In genomic region chr11:102714578-102714977, GRCm38 (mm10) we compare ENCODE assay signal across 13 mouse cellular contexts. TPM values are rescaled to one million over a fixed set of nuclear protein-coding genes. Genes with fewer than 3 reads are reported as not detected.
DNase-seq lines count a peak whose midpoint lies in the region; ATAC-seq and TF ChIP-seq lines count a peak whose summit lies in the region.
"Not testable (repeated sequence)": the region's sequence is repeated elsewhere in the genome, so short reads cannot be mapped to it uniquely, and the experiment has no call there.
"Had no signal": no experiment of that assay in that cellular context is flagged by ENCODE, and none has a peak within 500 bp of the region (broad histone marks: within the 10 kb centered on the region; RNA-seq: fewer than 3 reads in every experiment).

No protein-coding gene starts in this region.

- H3K27me3 ChIP-seq in G1E (ENCODE audit: insufficient read depth, low read length); heart, adult 2 months (ENCODE audit: control insufficient read depth, insufficient read depth, low read length); kidney, adult 2 months (replicated peaks; ENCODE audit: control insufficient read depth, insufficient read depth, low read length); liver, adult 2 months (ENCODE audit: control insufficient read depth, insufficient read depth, low read length); lung, embryonic 14.5 days (ENCODE audit: insufficient read depth, low read length): not testable (repeated sequence)

- peak; percentile 18; the same call in 1 of the 2 replicates for TF ChIP-seq CTCF in G1E (IDR thresholded peaks at IDR 0.05; ENCODE audit: low read depth, low read length)
- TF ChIP-seq CTCF in brain, embryonic 14.5 days (IDR thresholded peaks at IDR 0.05; ENCODE audit: borderline replicate concordance, extremely low read depth, insufficient read depth, insufficient read length): peak; percentile 10; the same call in 1 of the 2 replicates
- peak; percentile 58 for TF ChIP-seq CTCF in heart, adult 2 months (IDR thresholded peaks at IDR 0.05)
- 0 out of 2 replicates have a peak, but pooled peaks have one; percentile 9 for TF ChIP-seq CTCF in kidney, adult 2 months (conservative IDR thresholded peaks at IDR 0.05; ENCODE audit: insufficient read depth, insufficient read length, low read depth, low read length)
- TF ChIP-seq CTCF in liver, adult 2 months (IDR thresholded peaks at IDR 0.05; ENCODE audit: low read depth, low read length): peak; percentile 14; the same call in 1 of the 2 replicates
- peak; percentile 38 for TF ChIP-seq CTCF in lung, embryonic 14.5 days (IDR thresholded peaks at IDR 0.05; ENCODE audit: low read depth)

- H3K9me3 ChIP-seq in G1E (replicated peaks); lung, embryonic 14.5 days (ENCODE audit: low read depth, low read length): not testable (repeated sequence)

- not testable (repeated sequence) for H3K4me1 ChIP-seq in G1E (ENCODE audit: insufficient read depth, low read depth, low read length); heart, adult 2 months (ENCODE audit: control insufficient read depth, insufficient read depth, low read length); kidney, adult 2 months (ENCODE audit: control insufficient read depth, insufficient read depth, low read length); liver, adult 2 months (ENCODE audit: control insufficient read depth, insufficient read depth, low read length); lung, embryonic 14.5 days (ENCODE audit: insufficient read depth)

- TF ChIP-seq EP300 in heart, adult 2 months (IDR thresholded peaks at IDR 0.05; ENCODE audit: insufficient read depth, low read depth, low read length): not testable (repeated sequence)

- not testable (repeated sequence) for H3K9ac ChIP-seq in heart, adult 2 months (ENCODE audit: low read depth, low read length); liver, adult 2 months (ENCODE audit: low read depth, low read length); lung, embryonic 14.5 days

- ATAC-seq in G1E (ENCODE audit: extremely low read depth, insufficient number of reproducible peaks, low FRiP score, poor library complexity, severe bottlenecking); lung, embryonic 14.5 days (ENCODE audit: insufficient read depth): not testable (repeated sequence)

- not testable (repeated sequence) for H3K4me2 ChIP-seq in lung, embryonic 14.5 days

- H3K4me3 ChIP-seq in G1E (ENCODE audit: low read depth, low read length); heart, adult 2 months; kidney, adult 2 months (ENCODE audit: insufficient read depth, low read depth, low read length); liver, adult 2 months (ENCODE audit: insufficient read depth, low read depth, low read length); lung, embryonic 14.5 days (ENCODE audit: low read depth, low read length): not testable (repeated sequence)

- not testable (repeated sequence) for H3K79me2 ChIP-seq in heart, adult 2 months (replicated peaks; ENCODE audit: control insufficient read depth, insufficient read depth, low read length); liver, adult 2 months (ENCODE audit: control insufficient read depth, insufficient read depth, low read length)

- WGBS in heart, adult 2 months: 77% methylated on average over 2 of the region's 2 CpGs
- WGBS in kidney, adult 2 months: 87% methylated on average over 2 of the region's 2 CpGs
- 78% methylated on average over 2 of the region's 2 CpGs for WGBS in liver, adult 2 months
- 89% methylated on average over 2 of the region's 2 CpGs for WGBS in lung, embryonic 14.5 days

- not testable (repeated sequence) for DNase-seq in G1E (ENCODE audit: low spot score); brain, embryonic 14.5 days (ENCODE audit: low read depth); heart, adult 2 months; kidney, adult 2 months; liver, adult 2 months (ENCODE audit: extremely low read depth, low read depth, low spot score); lung, embryonic 14.5 days

- intact Hi-C loops in heart, adult 2 months (cut with DNase I): not testable (repeated sequence)

- not testable (repeated sequence) for H3K27ac ChIP-seq in heart, adult 2 months; kidney, adult 2 months (ENCODE audit: insufficient read depth, low read depth, low read length); liver, adult 2 months (replicated peaks; ENCODE audit: insufficient read depth, low read depth, low read length); lung, embryonic 14.5 days (ENCODE audit: low read depth)

- TF ChIP-seq POLR2A in brain, embryonic 14.5 days (IDR thresholded peaks at IDR 0.05; ENCODE audit: borderline replicate concordance, extremely low read depth, insufficient read depth, insufficient read length, poor library complexity, severe bottlenecking); heart, adult 2 months (IDR thresholded peaks at IDR 0.05; ENCODE audit: insufficient read depth, low read depth, low read length); kidney, adult 2 months (IDR thresholded peaks at IDR 0.05; ENCODE audit: low read depth, low read length); liver, adult 2 months (IDR thresholded peaks at IDR 0.05; ENCODE audit: extremely low read depth, insufficient read depth, low read length): not testable (repeated sequence)

- not testable (repeated sequence) for H3K36me3 ChIP-seq in G1E (replicated peaks); heart, adult 2 months (ENCODE audit: control insufficient read depth, insufficient read depth, low read length); kidney, adult 2 months (ENCODE audit: control insufficient read depth, insufficient read depth, low read length); liver, adult 2 months (ENCODE audit: control insufficient read depth, insufficient read depth, low read length); lung, embryonic 14.5 days (ENCODE audit: insufficient read depth)

RNA-seq across cellular contexts. Expression of gene Ccdc43, which starts 17.0 kb away (rescaled TPM):
- total RNA-seq in G1E (2014; fragmentation: Nextera tagmentation) (27.3 and 32.0 TPM in 2 replicates), G1E (2017) (38.7 and 43.6 TPM in 2 replicates)
- polyA plus RNA-seq in G1E (2012): 8.4 and 10.5 TPM in 2 replicates
- polyA plus RNA-seq in brain, embryonic 14.5 days (2012; rRNA removed): 18.5 and 23.9 TPM in 2 replicates
- total RNA-seq in heart, adult 2 months (2021): 10 to 100 TPM; 21.0 to 22.8 TPM
- 6.8 and 12.2 TPM in 2 replicates for polyA plus RNA-seq in heart, adult 2 months (2012; rRNA removed)
- polyA plus RNA-seq in kidney, adult 2 months (2012; rRNA removed): 6.7 and 8.4 TPM in 2 replicates
- total RNA-seq in liver, adult 2 months (2014; rRNA removed): 11.5 and 11.8 TPM in 2 replicates
- 5.7 and 6.2 TPM in 2 replicates for polyA plus RNA-seq in liver, adult 2 months (2012; rRNA removed)
- polyA plus RNA-seq in lung, embryonic 14.5 days (2014; fragmentation: Nextera tagmentation; extraction: Ambion mirVana): 44.5 and 46.4 TPM in 2 replicates

RNA-seq across cellular contexts. Expression of gene Adam11, which starts 46.7 kb away (rescaled TPM):
- total RNA-seq in G1E (2014; fragmentation: Nextera tagmentation) (not detected in 2 replicates), G1E (2017) (0.06 and 0.22 TPM in 2 replicates)
- not detected in 2 replicates for polyA plus RNA-seq in G1E (2012)
- 48.4 and 64.1 TPM in 2 replicates for polyA plus RNA-seq in brain, embryonic 14.5 days (2012; rRNA removed)
- 1 to 10 TPM; 3.4 to 4.9 TPM for total RNA-seq in heart, adult 2 months (2021)
- 10.1 and 12.5 TPM in 2 replicates for polyA plus RNA-seq in heart, adult 2 months (2012; rRNA removed)
- polyA plus RNA-seq in kidney, adult 2 months (2012; rRNA removed): 5.0 and 5.2 TPM in 2 replicates
- total RNA-seq in liver, adult 2 months (2014; rRNA removed): 2.1 and 3.4 TPM in 2 replicates
- 4.3 and 8.7 TPM in 2 replicates for polyA plus RNA-seq in liver, adult 2 months (2012; rRNA removed)
- polyA plus RNA-seq in lung, embryonic 14.5 days (2014; fragmentation: Nextera tagmentation; extraction: Ambion mirVana): 5.3 and 5.5 TPM in 2 replicates
- total RNA-seq: CH12.LX had no signal

RNA-seq across cellular contexts. Expression of gene Meioc, which starts 51.1 kb away (rescaled TPM):
- not detected in 2 replicates for total RNA-seq in G1E (2014; fragmentation: Nextera tagmentation)
- 0.05 TPM in 1 of 2 replicates, not detected in the other for total RNA-seq in G1E (2017)
- polyA plus RNA-seq in G1E (2012): not detected in 2 replicates
- polyA plus RNA-seq in brain, embryonic 14.5 days (2012; rRNA removed): 0.03 and 0.11 TPM in 2 replicates
- total RNA-seq in heart, adult 2 months (2021): not detected
- polyA plus RNA-seq in heart, adult 2 months (2012; rRNA removed): 0.09 TPM in 1 of 2 replicates, not detected in the other
- not detected in 2 replicates for polyA plus RNA-seq in kidney, adult 2 months (2012; rRNA removed)
- not detected in 2 replicates for total RNA-seq in liver, adult 2 months (2014; rRNA removed)
- not detected in 2 replicates for polyA plus RNA-seq in liver, adult 2 months (2012; rRNA removed)
- 0.22 and 0.64 TPM in 2 replicates for polyA plus RNA-seq in lung, embryonic 14.5 days (2014; fragmentation: Nextera tagmentation; extraction: Ambion mirVana)
- total RNA-seq: adrenal gland, adult 2 months; CH12.LX; gastrocnemius, postnatal 14 days; heart, adult 8-10 months; heart, postnatal 36 days had no signal
- polyA plus RNA-seq: adrenal gland, adult 2 months; cortical plate, adult 2 months; gonadal fat pad, adult 2 months had no signal
